Mouse (Mus musculus) heart, postnatal 25 days (tissue): ENCODE results near the gene 1700122O11Rik. TPM values are rescaled to one million over a fixed set of nuclear protein-coding genes. Genes with fewer than 3 reads are reported as not detected.

Experiments
- DNase-seq: peaks from one replicate; pipeline ENCODE4 v3.0.0; 2022; ENCODE audit warnings: low spot score
- intact Hi-C: fragments of 180-260 bp; cut with DNase I; formaldehyde crosslinking; loops from one replicate; pipeline ENCODE4 v1.15.1; 2025
- total RNA-seq, 2 experiments: library from RNA; stranded (reverse); gene quantifications; 2 replicates each; pipeline ENCODE4 v1.2.3; 2021

1700122O11Rik gene
- total RNA-seq, 2 experiments from 2014 or later: not detected

GRCm38 (mm10) chr17:47990392-47991123 lies 47.5 kb downstream of the 1700122O11Rik start:
- intact Hi-C loops: no loop called here
- DNase-seq: no peak

- no peak for DNase-seq
- intact Hi-C loops: no loop called here
Measured at GRCm38 (mm10) chr17:47989951-47990378, 48.1 kb downstream of the 1700122O11Rik start.

GRCm38 (mm10) chr17:47988811-47989210 lies 49.3 kb downstream of the 1700122O11Rik start:
- DNase-seq: no peak
- intact Hi-C loops: no loop called here

- intact Hi-C loops: no loop called here
Measured at GRCm38 (mm10) chr17:47988074-47988473, 50.0 kb downstream of the 1700122O11Rik start.

More at GRCm38 (mm10) chr17:47988074-47988473, 50.0 kb downstream of the 1700122O11Rik start:
- no peak for DNase-seq

Other genes starting within 250 kb of the 1700122O11Rik start
- 1 to 10 TPM; 2.4 TPM for gene Mdfi, start 203.6 kb downstream of the 1700122O11Rik start, total RNA-seq
- gene Foxp4, start 113.6 kb downstream of the 1700122O11Rik start, total RNA-seq: 1 to 10 TPM; 9.4 to 9.6 TPM
- not detected for gene 1700067P10Rik, start 51.0 kb upstream of the 1700122O11Rik start, total RNA-seq
- gene 9830107B12Rik, start 108.0 kb upstream of the 1700122O11Rik start, total RNA-seq: not detected
- gene A530064D06Rik, start 129.0 kb upstream of the 1700122O11Rik start, total RNA-seq: not detected
- gene Trem1, start 194.5 kb upstream of the 1700122O11Rik start, total RNA-seq: not detected
- gene Trem3, start 209.5 kb upstream of the 1700122O11Rik start, total RNA-seq: not detected
- under 1 TPM in 1 of 2 experiments, not detected in 1; 0.28 TPM for gene Treml4, start 226.0 kb upstream of the 1700122O11Rik start, total RNA-seq